In genomic region chr5:50915176-50915792, GRCm38 (mm10) we compare ENCODE assay signal across 15 mouse cellular contexts.
"Had no signal": no experiment of that assay in that cellular context is flagged by ENCODE, and none has a peak within 500 bp of the region (broad histone marks: within the 10 kb centered on the region; RNA-seq: fewer than 3 reads in every experiment).

No protein-coding gene starts in this region.

- H3K4me1 ChIP-seq: limb, embryonic 10.5 days; liver, embryonic 15.5 days; megakaryocyte, embryonic 14.5 days; midbrain, embryonic 15.5 days; neural tube, embryonic 12.5 days had no signal

- DNase-seq: kidney, postnatal 25 days; lung, adult 2 months; lung, postnatal 10 days; thymus, adult 18-20 months; thymus, postnatal 14 days had no signal

- H3K9ac ChIP-seq: liver, embryonic 15.5 days; midbrain, embryonic 15.5 days; neural tube, embryonic 12.5 days had no signal

- H3K4me2 ChIP-seq: liver, embryonic 11.5 days; liver, embryonic 15.5 days; midbrain, embryonic 11.5 days; midbrain, embryonic 15.5 days; neural tube, embryonic 12.5 days had no signal

- H3K27me3 ChIP-seq: liver, embryonic 15.5 days; megakaryocyte, embryonic 14.5 days; midbrain, embryonic 15.5 days; neural tube, embryonic 12.5 days had no signal

- H3K36me3 ChIP-seq: limb, embryonic 10.5 days; liver, embryonic 15.5 days; midbrain, embryonic 15.5 days; neural tube, embryonic 12.5 days had no signal

- H3K4me3 ChIP-seq: left cerebral cortex, adult 2 months; limb, embryonic 10.5 days; liver, embryonic 15.5 days; megakaryocyte, embryonic 14.5 days; midbrain, embryonic 15.5 days; neural tube, embryonic 12.5 days had no signal

- H3K9me3 ChIP-seq: limb, embryonic 10.5 days; liver, embryonic 15.5 days; megakaryocyte, embryonic 14.5 days; midbrain, embryonic 15.5 days; neural tube, embryonic 12.5 days had no signal

- H3K27ac ChIP-seq: left cerebral cortex, adult 2 months; limb, embryonic 10.5 days; liver, embryonic 15.5 days; macrophage; midbrain, embryonic 15.5 days; neural tube, embryonic 12.5 days had no signal

- ATAC-seq: inflammation-experienced regulatory T-cells, adult 6 months; midbrain, embryonic 15.5 days had no signal
